Mouse (Mus musculus) frontal cortex, adult (tissue): Measurements from ENCODE around the gene Prkar2b.

Experiments used
- ATAC-seq: cut with Nextera tagmentation; 2 replicates; pipeline ENCODE4 v1.9.2; 2017; ENCODE audit warnings: mild to moderate bottlenecking, moderate library complexity, mixed read lengths; ENCODE audit not compliant: low TSS enrichment

Gene Prkar2b

DNA sequence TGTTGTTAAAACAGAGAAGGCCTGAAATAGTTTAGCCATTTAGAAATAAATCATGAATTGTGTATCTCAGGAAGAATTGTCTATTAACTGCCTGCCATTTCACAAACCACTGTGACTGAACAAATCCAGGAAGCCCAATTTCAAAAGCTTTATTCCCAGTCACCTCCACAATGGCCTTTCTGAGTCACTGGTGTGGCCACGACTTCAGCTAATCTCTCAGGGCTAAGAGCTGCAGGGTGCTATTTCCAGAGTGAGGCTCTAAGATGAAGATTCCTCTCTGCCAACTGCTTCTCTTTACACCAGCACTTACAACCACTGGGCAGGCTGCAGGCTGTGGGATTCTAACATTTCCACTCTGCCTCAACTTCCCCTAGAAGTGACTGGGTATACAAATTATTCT, 92.0 kb downstream of the Prkar2b start:
- ATAC-seq, result no peak

- ATAC-seq, result peak; percentile 63
Observed at GRCm38 (mm10) chr12:31967536-31967935, 93.6 kb downstream of the Prkar2b start.

- ATAC-seq, result no peak
Observed at GRCm38 (mm10) chr12:31966405-31966804, 94.7 kb downstream of the Prkar2b start.

DNA sequence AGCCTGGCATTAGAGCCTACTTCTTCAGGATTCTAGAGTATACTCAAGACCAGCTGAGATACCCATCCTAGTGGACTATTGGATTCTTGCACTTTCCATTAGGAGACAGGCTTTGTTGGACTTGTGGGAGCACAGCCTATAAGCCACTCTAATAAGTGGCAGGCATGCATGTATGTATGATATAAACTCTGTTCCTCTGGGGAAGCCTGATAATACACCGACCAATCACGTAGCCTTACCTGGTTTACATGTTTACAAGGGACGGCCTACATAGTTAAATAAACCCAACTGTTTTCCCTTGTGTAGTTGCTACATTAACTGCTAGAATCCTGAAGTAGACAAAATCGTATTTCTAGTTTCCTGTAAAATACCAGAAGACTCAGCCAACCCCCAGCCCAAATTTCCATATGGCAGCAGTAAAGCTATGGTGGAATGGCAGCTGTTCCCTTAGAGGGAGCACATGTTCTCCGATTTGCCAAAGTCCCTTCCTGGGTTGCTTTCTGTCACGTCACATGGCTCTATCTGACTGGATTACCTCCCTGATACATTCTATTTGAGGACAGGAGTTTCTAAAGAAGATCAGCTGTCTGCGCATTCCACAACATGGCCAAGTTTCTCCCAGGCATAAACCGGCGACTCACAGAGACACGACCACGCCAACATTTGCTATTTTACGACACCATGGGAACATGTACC, 95.4 kb downstream of the Prkar2b start:
- peak; percentile 55 for ATAC-seq

DNA sequence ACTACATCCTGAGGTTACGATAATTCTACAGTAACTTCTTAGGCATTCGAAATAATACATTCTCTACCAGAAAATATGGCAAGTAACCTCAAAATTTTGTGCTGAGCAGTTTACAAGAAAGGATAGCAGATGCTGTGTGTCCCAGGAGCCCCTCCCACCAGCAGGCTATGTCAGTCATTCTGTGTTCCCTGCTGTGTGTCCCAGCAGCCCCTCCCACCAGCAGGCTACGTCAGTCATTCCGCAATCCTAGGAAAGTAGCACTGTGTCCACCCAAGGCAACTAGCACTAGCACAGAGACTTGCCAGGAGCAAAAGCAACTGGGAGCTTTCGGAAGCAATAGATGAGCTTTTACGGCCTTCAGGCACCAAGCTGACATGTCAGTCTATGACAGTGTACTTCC, 97.0 kb downstream of the Prkar2b start:
- ATAC-seq, result peak; percentile 42; the same call in 1 of the 2 replicates

GRCm38 (mm10) chr12:31955843-31956242, 105.3 kb downstream of the Prkar2b start:
- no peak for ATAC-seq

- no peak for ATAC-seq
Observed at GRCm38 (mm10) chr12:31950659-31951031, 110.5 kb downstream of the Prkar2b start.

- peak; percentile 91 for ATAC-seq
Observed at GRCm38 (mm10) chr12:31949759-31950658, 111.1 kb downstream of the Prkar2b start, which contains the start of gene Hbp1. Gene Hbp1, minus strand, starts transcription at chr12:31950535.

DNA sequence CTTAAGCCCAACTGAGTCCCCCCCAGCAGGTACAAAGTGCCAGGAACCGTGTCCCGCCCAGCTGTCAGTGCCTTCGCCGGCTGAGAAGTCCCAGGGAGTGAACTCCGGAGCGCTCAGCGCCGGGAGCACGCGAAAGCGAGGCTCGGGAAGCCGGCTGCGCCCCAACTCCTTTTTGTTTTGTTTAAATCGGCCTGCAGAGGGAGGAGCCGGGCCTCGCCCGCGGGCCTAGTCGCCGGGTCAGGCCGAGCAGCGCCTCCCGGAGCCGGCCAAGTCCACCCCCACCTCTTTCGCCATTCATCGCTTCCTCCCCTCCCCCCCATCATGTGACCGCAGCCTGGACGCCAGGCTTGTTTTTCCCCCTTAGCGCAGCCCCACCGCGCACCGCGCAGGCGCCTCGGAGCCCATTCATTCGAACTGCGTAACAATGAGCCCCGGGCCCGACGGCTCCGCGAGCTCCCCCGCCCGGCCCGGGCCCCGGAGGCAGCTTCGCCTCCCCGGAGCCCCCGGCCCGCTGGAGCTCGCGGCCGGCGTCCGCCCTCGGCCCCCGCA, 111.8 kb downstream of the Prkar2b start:
- ATAC-seq, result peak; percentile 62

DNA sequence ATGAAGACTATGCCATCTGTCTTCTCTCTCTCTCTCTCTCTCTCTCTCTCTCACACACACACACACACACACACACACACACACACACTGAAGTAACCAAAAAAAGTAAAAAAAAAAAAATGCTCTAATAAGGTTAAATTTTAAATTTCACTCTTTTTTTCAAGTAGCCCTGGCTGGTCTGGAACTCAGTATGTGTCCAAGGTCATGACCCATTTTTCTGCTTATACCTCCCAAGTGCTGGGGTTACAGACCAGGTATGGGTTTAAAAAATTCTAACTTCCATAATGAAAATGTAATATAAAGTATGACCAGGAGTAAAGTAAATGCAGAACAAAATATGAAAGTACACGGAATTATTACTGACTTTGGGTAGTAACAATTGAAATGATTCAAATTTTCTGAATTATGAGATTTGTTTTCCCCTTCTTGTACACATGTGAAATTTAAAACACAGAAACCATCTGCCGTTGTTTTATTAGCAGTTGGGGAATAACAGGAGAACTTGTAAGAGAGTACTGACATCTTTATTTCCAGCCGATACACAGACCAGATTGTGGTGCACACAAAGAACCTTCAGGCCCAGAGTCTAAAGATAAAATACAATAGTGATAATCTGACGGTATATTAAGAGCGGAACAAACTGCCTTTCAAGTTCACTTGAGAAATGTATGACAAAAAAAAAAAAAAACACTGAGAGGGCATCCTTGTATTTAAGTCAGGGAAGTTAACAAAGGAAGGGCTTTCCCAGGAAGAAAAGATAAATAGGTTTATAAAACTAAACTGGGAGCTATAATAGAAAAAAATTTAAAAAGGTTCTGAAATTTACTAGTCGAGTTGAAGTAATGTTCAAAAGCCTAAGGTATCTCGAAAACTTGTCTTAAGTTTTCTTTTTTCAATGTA, 112.7 kb downstream of the Prkar2b start:
- no peak for ATAC-seq

- ATAC-seq, result no peak
Observed at GRCm38 (mm10) chr12:31947476-31947875, 113.6 kb downstream of the Prkar2b start.

- ATAC-seq, result no peak
Observed at GRCm38 (mm10) chr12:31944405-31944804, 116.7 kb downstream of the Prkar2b start.

GRCm38 (mm10) chr12:31943020-31943654, 118.0 kb downstream of the Prkar2b start:
- ATAC-seq, result no peak

DNA sequence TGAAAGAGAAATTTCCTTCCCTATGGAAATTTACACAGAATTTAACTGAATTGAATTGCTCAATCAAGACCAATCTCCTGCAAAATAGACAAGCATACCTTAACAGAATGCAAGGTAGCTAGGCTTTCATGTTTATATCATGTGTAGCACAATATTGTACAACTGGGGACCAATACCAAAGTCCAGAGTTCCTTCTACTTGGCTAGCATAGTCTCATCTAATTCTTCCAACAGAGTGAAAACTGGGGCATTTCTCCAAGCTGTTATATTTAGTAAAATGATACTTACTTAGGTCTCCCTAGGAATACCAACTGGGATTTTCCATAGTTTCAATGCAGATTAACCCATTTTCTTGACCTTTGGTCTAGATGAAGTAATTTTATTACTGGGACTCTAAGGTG, 122.1 kb downstream of the Prkar2b start:
- no peak for ATAC-seq

- ATAC-seq, result no peak
Observed at GRCm38 (mm10) chr12:31938391-31938997, 122.6 kb downstream of the Prkar2b start.

DNA sequence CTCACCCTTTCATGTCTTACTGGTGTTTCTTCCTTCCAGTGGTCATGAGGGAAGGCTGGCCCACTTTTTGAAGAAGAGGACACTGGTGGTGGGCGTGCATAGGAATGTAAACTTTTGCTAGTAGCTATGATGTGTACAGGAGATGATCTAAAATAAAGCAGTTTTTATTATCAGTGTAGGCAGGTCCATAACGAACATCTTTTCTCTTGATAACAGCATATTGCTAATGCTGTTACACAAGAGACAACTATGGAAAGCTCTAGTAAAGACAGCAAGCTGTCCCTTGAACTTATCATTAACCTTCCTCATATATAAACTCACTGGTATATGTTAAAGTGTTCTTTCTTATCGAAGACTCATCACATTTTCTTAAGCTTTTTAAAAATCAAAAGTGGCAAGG, 123.5 kb downstream of the Prkar2b start:
- ATAC-seq, result no peak

- no peak for ATAC-seq
Observed at GRCm38 (mm10) chr12:31936657-31937300, 124.3 kb downstream of the Prkar2b start.

- ATAC-seq, result 0 out of 2 replicates have a peak, but pooled peaks have one; percentile 45
Observed at GRCm38 (mm10) chr12:31931818-31932217, 129.3 kb downstream of the Prkar2b start.

GRCm38 (mm10) chr12:31928498-31928897, 132.6 kb downstream of the Prkar2b start:
- ATAC-seq, result no peak

DNA sequence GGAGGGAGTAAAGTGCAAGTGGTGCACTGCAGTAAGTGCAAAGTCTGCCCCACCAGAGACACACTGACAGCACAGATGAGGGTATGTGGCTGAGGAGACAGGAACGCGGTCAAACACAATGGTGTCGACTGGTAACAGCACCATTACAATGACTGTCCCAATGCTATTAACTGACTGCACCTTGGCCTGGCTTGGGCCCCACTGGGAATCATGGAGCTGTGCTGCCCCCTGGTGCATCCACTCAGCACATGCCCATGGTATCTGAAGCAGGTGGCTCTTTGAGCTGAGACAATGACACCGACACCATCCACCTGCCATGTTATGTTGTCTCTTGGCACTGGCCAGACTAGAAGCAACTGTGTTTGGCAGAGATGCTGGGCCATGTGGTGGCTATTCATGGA, 134.4 kb downstream of the Prkar2b start:
- peak; percentile 81 for ATAC-seq
